Mouse (Mus musculus) erythroblast, embryonic 14.5 days (primary cell): ENCODE measurements around the gene Amer1.

Experiments used
- GATA1 ChIP-seq: IDR thresholded peaks from 2 replicates; pipeline ENCODE4 v1.6.1; 2012; ENCODE audit warnings: low read length, inconsistent platforms, mixed read lengths
- TAL1 ChIP-seq: IDR thresholded peaks from 3 replicates; pipeline ENCODE4 v1.6.1; 2012; ENCODE audit warnings: low read length, inconsistent platforms, mixed read lengths

GRCm38 (mm10) chrX:95444776-95445111 lies at the start of gene Amer1:
- TF ChIP-seq TAL1 = no peak
- no peak for TF ChIP-seq GATA1
